Mouse (Mus musculus) adrenal gland, adult 18-20 months (tissue): Measurements from ENCODE around the gene 1700017B05Rik. TPM values are rescaled to one million over a fixed set of nuclear protein-coding genes. Genes with fewer than 3 reads are reported as not detected.
A peak's percentile ranks its signal among the peaks of the same experiment; 100 is the strongest.
"Not testable (repeated sequence)": the region's sequence is repeated elsewhere in the genome, so short reads cannot be mapped to it uniquely, and the experiment has no call there.

Source experiments
- DNase-seq, 2 experiments: peaks; one replicate each; pipeline ENCODE4 v3.0.0; 2021 to 2022; ENCODE audit warnings: low spot score in 2 of 2
- total RNA-seq, 2 experiments: library from RNA; stranded (reverse); gene quantifications; 1 replicate in 1 of 2; 2 replicates in 1 of 2; pipeline ENCODE4 v1.2.3; 2021

1700017B05Rik gene
- total RNA-seq, 2 experiments from 2014 or later, result 45.7 to 53.6 TPM

DNA sequence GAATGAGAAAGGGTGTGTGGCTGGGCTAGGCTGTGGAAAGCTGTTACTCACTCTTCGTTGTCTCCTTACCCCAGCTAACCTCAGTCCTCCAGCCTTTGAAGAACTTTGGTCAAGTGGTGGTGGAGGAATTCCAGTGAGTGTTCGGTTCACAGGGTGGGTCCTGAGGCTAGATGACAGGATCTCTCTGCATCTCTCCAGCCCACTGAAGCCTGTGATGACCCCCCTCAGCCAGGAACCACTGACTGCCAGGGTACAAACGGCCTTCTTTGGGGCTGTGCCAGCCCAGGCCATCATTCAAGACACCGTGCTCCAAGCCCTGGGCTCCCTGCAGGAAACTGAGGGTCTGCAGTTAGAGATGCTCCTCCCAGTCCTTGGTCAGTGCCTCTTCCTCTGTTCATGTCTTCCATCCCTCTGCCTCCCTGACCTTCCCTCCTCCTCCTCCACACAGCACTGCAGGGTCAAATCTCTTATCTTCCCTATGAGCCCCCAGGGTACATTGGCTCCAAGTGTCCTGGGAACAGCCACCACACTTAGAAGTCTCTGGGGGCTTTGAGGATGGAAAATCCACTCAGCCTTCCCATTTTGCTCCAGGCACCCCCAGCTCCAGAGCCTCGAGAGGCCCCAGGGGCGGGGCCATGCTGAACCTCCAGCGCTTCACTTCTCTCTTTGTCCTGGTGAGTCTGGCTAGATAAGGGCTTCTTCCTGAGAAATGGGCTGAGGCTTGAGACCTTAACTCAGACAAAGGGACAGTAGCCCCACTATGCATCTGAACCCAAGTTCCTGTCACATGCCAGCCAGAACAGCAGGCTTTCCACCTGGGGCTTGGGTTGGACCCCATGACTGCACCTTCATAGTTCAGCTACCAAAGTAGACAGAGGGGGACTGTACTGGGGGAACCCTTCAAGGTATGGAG, 14.1 kb downstream of the 1700017B05Rik start:
- DNase-seq, result no peak

DNA sequence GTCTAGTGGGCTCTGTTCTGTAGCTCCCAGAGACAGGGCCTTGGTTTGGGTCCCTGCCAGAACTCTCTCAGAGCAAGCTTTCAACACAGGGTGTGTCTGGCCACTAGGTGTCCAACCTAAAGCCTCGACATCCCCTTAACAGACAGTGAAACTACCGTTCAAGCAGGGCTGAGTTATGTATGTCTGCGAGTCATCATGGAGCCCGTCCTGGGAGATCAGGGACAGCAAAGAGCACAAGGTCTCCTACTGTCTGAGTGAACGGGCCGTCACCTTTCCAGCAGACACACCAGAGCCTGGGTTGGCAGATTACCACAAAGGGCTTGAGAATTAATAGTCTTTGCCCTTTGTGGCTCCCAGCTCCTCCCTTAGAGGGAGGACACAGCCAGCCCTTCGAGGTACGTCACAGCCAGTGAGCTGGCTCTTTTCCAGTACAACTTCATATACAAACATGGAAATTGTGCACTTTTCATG, 15.2 kb downstream of the 1700017B05Rik start:
- DNase-seq, result no peak

DNA sequence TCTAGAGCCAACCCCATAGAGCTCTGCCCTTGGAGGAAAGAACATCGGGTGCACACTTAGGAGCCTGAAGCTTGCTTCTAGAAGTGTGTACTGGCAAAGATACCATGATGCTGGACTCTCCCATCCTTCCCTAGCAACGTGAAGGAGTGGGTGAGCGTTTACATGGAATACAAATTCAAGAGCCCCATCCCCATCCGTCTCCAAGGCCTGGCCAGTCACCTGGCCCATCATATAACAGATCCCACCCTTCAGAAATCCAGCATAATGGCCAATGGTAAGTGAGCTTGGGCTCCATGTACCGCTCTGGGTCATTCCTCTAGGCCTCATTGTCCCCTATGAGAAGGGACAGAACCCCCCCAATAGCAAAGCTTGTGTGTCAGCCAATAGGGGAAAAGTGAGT, 15.9 kb downstream of the 1700017B05Rik start:
- no peak for DNase-seq

DNA sequence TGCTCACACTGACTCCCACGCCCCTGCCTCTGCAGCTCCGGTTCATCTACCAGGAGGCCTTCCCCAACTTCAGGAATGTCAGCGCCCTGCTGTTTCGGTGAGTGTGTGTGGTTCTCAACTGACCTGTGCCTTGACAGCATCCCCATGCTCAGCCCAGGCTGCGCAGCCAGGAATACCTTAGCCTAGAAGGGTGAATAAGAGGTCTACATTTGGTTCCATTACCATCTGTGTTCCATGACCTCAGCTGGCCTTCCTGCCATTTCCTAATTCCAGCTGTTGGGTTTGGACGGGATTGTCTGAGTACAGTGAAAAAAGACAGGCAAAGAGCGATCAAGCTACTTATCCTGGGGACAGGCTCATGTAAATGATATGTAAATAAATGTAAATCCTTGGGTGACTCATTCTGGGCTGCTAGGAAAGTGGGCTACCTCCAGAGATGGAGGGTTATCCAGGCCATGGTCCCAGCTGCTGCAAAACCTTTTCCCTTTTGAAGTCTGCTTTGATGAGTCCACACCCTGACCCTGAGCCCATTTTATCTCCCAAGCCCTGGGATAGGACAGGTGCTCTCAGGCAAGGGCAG, 18.2 kb downstream of the 1700017B05Rik start:
- no peak for DNase-seq

DNA sequence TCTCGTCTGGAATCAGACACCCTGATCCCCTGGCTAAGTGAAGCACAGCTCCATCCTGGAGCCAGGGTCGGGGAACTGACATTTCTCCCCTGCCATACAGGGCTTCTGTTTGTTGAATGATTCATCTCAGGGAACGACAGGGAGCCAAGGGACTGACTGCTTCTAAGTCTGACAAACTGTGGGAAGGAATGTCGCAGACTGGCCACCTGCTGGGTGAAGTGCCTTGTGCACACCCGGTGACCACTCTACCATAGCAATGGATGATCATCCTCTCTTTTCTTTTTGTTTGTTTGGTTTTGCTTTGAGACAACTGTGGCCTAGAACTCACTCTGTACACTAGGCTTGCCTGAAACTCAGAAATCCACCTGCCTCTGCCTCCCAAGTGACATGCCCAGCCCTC, 19.5 kb downstream of the 1700017B05Rik start:
- no peak for DNase-seq

- no peak for DNase-seq
Observed at GRCm38 (mm10) chr9:57241111-57241510, 21.3 kb downstream of the 1700017B05Rik start.

DNA sequence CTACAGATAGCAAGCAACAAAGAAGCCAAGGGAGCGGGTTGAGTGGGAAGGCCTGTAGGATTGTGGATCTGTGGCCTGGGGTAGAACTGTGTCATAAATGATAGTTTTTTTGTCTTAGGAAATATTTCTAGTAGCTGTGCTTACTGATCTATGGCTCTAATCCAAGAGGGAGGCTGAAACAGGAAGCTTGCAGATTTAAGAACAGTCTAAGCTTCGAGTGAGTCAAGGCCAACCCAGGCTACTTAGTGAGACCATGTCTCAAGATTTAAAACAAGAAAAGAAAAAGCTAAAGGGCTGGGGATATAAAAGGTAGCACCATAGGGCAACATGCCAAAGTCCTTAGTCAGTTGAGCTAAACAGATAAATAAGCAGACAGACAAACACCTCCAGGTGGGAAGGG, 24.2 kb downstream of the 1700017B05Rik start:
- no peak for DNase-seq

- no peak for DNase-seq
Observed at GRCm38 (mm10) chr9:57237705-57238104, 24.7 kb downstream of the 1700017B05Rik start.

GRCm38 (mm10) chr9:57236256-57236655, 26.2 kb downstream of the 1700017B05Rik start, which contains the start of gene Trcg1:
Gene Trcg1, plus strand, starts transcription at chr9:57236556.
- DNase-seq, result no peak

- no peak for DNase-seq
Observed at GRCm38 (mm10) chr9:57233767-57234166, 28.6 kb downstream of the 1700017B05Rik start.

DNA sequence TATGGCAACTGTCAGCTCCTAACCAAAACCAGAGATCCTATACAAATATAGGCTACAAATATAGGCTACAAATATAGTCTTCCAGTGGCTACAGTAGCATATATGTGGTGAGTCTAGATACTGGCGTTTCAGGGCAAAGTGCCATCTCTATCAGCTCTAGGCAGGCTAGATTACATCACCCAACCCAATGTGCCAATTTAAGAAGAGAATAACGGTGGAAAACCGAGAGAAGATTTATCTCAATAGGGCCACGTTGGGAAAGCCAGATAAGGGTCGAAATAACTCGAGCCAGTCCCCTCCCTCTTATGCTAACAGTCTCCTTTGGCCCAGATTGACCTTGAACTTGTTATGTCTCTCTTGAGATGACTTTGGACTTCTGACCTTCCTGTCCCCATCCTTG, 29.3 kb downstream of the 1700017B05Rik start:
- DNase-seq, result no peak

GRCm38 (mm10) chr9:57232341-57232940, 30.0 kb downstream of the 1700017B05Rik start:
- no peak for DNase-seq

- no peak for DNase-seq
Observed at GRCm38 (mm10) chr9:57231536-57232255, 30.7 kb downstream of the 1700017B05Rik start.

DNA sequence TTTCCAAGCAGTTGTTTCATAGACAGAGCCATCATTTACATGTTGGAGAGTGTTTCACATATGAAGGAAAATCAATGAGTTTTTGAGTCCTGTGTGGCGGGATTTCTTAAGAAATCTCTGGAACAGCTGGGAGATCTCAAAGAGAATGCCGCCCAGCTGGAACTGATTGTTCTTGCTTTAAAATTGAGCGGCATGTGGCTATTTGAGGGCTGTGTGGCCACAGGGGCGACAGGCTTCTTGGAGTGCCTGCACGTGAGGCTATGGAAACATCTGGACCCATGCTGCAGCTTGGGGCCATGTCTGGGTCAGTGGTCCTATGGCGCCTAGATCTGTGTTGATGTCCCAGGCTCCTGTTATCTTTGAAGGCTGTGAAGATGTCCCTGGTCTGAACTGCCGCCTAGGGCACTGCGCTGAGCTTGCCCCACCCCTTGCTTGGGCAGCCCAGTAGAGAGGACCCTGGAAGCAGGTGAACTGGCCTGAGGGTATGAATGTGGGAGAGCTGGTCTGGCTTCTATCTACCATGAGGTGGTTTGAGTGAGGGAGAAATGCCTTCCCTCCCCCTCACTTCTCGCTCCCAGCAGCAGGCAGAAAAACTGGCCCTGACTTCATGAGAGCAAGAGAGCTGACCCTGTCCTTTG, 32.1 kb downstream of the 1700017B05Rik start:
- peak in 1 of 2 experiments; percentile 14 for DNase-seq

DNA sequence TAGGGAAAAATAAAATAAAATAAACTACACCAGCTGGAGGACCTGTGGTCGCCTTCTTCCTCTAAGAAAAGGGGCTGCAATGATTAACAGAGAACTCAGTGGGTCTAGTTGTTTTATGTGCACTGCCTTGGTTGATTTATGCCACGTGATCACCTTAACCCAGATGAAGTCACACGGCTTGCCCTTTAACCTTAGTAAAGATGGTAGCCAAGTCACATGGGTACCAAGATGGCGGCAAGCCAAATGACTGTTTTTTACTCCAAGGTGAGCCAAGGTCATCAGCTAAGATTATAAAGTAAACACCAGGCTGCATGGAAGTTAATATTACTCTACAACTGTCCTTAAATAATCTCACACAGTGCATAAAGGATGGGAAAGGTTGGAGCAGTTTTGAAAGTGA, 32.7 kb downstream of the 1700017B05Rik start:
- peak in 1 of 2 experiments; percentile 20 for DNase-seq

DNA sequence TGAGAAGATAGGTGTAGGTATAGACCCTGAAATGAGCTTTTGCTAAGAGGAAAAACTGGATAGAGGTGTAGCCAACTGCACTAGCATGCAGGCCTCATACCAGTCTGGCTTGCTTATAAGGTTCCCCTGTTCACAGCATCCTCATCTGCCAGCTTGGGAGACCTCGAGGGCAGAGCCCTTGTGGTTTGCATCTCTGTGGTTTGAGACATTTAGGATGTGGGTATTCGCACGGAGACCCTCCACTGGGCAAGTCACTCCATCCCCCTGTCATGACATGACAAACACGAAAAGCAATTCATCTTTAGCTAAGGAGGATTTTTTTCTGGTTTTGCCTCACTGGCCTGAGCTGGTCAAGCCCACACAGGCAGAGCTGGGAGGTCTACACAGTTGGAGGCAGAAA, 34.2 kb downstream of the 1700017B05Rik start:
- peak in 1 of 2 experiments; percentile 8 for DNase-seq

DNA sequence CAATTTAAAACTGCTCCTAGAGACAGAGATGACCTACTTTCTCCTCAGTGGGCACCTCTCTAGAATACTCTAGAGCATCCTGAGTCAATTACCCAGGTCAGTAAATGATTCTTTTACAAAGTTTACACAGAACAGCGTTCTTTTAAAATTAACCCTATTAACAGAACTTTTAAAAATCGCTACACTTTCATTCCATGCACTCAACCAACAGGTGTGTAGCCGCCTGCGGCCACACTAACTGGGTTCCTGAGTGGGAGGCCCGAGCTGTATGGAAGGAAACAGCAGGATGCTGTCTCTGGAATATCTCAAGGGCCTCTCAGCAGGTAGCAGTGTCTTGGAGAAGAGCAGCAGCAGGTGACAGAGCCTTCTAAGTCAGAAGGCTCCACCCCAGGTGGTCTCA, 35.2 kb downstream of the 1700017B05Rik start:
- no peak for DNase-seq

GRCm38 (mm10) chr9:57226628-57227122, 35.7 kb downstream of the 1700017B05Rik start:
- not testable (repeated sequence) for DNase-seq

- no peak for DNase-seq
Observed at GRCm38 (mm10) chr9:57225780-57226627, 36.4 kb downstream of the 1700017B05Rik start.
